Mouse (Mus musculus) ES-E14 (cell line): ENCODE results near the gene Zfp993.
"Not testable (repeated sequence)": the region's sequence is repeated elsewhere in the genome, so short reads cannot be mapped to it uniquely, and the experiment has no call there.

Experiments used
- CHD2 ChIP-seq: IDR thresholded peaks from 2 replicates; pipeline ENCODE4 v1.6.1; 2014; ENCODE audit warnings: mild to moderate bottlenecking, low read depth, low read length, inconsistent platforms
- HCFC1 ChIP-seq: IDR thresholded peaks from 2 replicates; pipeline ENCODE4 v1.6.1; 2012; ENCODE audit warnings: low read length, inconsistent platforms, borderline replicate concordance; ENCODE audit not compliant: insufficient read depth
- MAFK ChIP-seq: IDR thresholded peaks from 2 replicates; pipeline ENCODE4 v1.6.1; 2014; ENCODE audit warnings: mild to moderate bottlenecking, low read depth, low read length, inconsistent platforms; ENCODE audit not compliant: insufficient read depth
- ZC3H11A ChIP-seq: IDR thresholded peaks from 2 replicates; pipeline ENCODE4 v1.6.1; 2012; ENCODE audit warnings: low read depth, mild to moderate bottlenecking, inconsistent platforms, low read length, borderline replicate concordance
- ZNF384 ChIP-seq: IDR thresholded peaks from 2 replicates; pipeline ENCODE4 v1.6.1; 2012; ENCODE audit warnings: low read depth, low read length, inconsistent platforms

GRCm38 (mm10) chr4:146579905-146580873 is 30.6 kb upstream of the Zfp993 start:
- not testable (repeated sequence) for TF ChIP-seq MAFK, ZNF384, CHD2, ZC3H11A, HCFC1
